In the genomic region with DNA sequence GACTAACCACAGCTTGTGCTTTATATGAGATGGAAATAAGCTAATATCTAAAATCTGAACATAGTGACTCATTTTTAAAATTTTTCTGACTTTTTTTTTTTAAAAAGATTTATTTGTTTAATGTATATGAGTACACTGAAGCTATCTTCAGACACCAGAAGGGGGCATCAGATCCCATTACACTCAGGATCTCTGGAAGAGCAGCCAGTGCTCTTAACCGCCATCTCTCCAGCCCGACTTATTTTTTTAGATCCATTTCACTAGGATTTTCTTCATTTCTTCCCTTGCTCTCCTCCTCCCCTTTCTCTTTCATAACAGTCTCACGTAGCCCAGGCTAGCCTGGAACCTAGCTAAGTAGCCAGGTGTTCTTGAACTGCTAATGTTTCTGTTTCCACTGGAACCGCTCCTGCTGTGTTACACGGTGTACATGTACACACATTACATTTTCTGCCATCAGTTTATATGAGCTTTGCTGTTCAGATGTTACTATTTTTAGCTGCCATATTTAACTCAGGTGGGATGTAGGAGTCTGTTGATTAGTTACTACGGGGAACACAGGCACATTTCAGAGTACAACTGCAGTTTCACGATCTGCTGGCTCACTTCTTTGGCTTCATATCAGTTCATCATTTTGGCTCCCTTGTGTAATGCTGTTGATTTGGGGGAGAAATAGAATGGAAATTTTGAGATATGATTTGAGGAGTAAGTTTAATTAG, we compare ENCODE assay signal across 25 mouse cellular contexts. TPM values are rescaled to one million over a fixed set of nuclear protein-coding genes. Genes with fewer than 3 reads are reported as not detected.
DNase-seq lines count a peak whose midpoint lies in the region; ATAC-seq and TF ChIP-seq lines count a peak whose summit lies in the region.
"Had no signal": no experiment of that assay in that cellular context is flagged by ENCODE, and none has a peak within 500 bp of the region (broad histone marks: within the 10 kb centered on the region; RNA-seq: fewer than 3 reads in every experiment).

No protein-coding gene starts in this region.

- no peaks in the 10 kb centered on the region for H3K27me3 ChIP-seq in forebrain, postnatal 0 days (ENCODE audit: insufficient read depth, low read length)
- H3K27me3 ChIP-seq in forebrain, embryonic 11.5 days (ENCODE audit: control insufficient read depth, insufficient read depth, low read length) = no peaks in the 10 kb centered on the region
- H3K27me3 ChIP-seq in hindbrain, postnatal 0 days (ENCODE audit: insufficient read depth, low read length) = no peaks in the 10 kb centered on the region
- H3K27me3 ChIP-seq in hindbrain, embryonic 12.5 days = no peaks in the 10 kb centered on the region
- H3K27me3 ChIP-seq in neural tube, embryonic 15.5 days (replicated peaks) = no peaks in the 10 kb centered on the region
- no peaks in the 10 kb centered on the region for H3K27me3 ChIP-seq in stomach, postnatal 0 days (ENCODE audit: control insufficient read depth, insufficient read depth, low read length)
- H3K27me3 ChIP-seq: midbrain, embryonic 13.5 days; Patski had no signal

- H3K9me3 ChIP-seq in forebrain, postnatal 0 days (ENCODE audit: low read length) = no peaks in the 10 kb centered on the region
- H3K9me3 ChIP-seq in forebrain, embryonic 11.5 days (ENCODE audit: control insufficient read depth, low read length) = no peaks in the 10 kb centered on the region
- no peaks in the 10 kb centered on the region for H3K9me3 ChIP-seq in hindbrain, postnatal 0 days (ENCODE audit: low read length)
- H3K9me3 ChIP-seq in hindbrain, embryonic 12.5 days (replicated peaks) = no peaks in the 10 kb centered on the region
- H3K9me3 ChIP-seq in neural tube, embryonic 15.5 days (replicated peaks) = no peaks in the 10 kb centered on the region
- no peaks in the 10 kb centered on the region for H3K9me3 ChIP-seq in stomach, postnatal 0 days (ENCODE audit: control insufficient read depth, low read length)
- H3K9me3 ChIP-seq: midbrain, embryonic 13.5 days had no signal

- no peak overlapping the region for H3K4me3 ChIP-seq in forebrain, postnatal 0 days (ENCODE audit: low read depth, low read length)
- H3K4me3 ChIP-seq in forebrain, embryonic 11.5 days (ENCODE audit: low read depth, low read length) = no peak overlapping the region
- H3K4me3 ChIP-seq in hindbrain, postnatal 0 days (ENCODE audit: low read length) = no peak overlapping the region
- H3K4me3 ChIP-seq in hindbrain, embryonic 12.5 days = no peak overlapping the region
- no peak overlapping the region for H3K4me3 ChIP-seq in neural tube, embryonic 15.5 days (replicated peaks)
- H3K4me3 ChIP-seq in stomach, postnatal 0 days (ENCODE audit: low read depth, low read length) = no peak overlapping the region
- H3K4me3 ChIP-seq: midbrain, embryonic 13.5 days had no signal

- no peak for TF ChIP-seq CTCF in forebrain, postnatal 0 days (IDR thresholded peaks at IDR 0.05; ENCODE audit: low read depth)
- TF ChIP-seq CTCF in hindbrain, postnatal 0 days (IDR thresholded peaks at IDR 0.05; ENCODE audit: low read depth) = peak; percentile 31
- TF ChIP-seq CTCF in stomach, postnatal 0 days (IDR thresholded peaks at IDR 0.05; ENCODE audit: low read depth) = 0 out of 2 replicates have a peak, but pooled peaks have one; percentile 25

- no peaks in the 10 kb centered on the region for H3K4me1 ChIP-seq in forebrain, postnatal 0 days (ENCODE audit: insufficient read depth)
- H3K4me1 ChIP-seq in forebrain, embryonic 11.5 days (replicated peaks; ENCODE audit: control insufficient read depth, insufficient read depth, low read length) = no peaks in the 10 kb centered on the region
- no peaks in the 10 kb centered on the region for H3K4me1 ChIP-seq in hindbrain, postnatal 0 days (ENCODE audit: insufficient read depth, low read length)
- no peaks in the 10 kb centered on the region for H3K4me1 ChIP-seq in hindbrain, embryonic 12.5 days
- H3K4me1 ChIP-seq in neural tube, embryonic 15.5 days = 0 out of 2 replicates have a peak, but pooled peaks cover 2% of the 10 kb centered on the region
- no peaks in the 10 kb centered on the region for H3K4me1 ChIP-seq in stomach, postnatal 0 days (replicated peaks; ENCODE audit: control insufficient read depth, insufficient read depth)
- H3K4me1 ChIP-seq: midbrain, embryonic 13.5 days had no signal

- no peak overlapping the region for H3K9ac ChIP-seq in forebrain, postnatal 0 days
- H3K9ac ChIP-seq in forebrain, embryonic 11.5 days (ENCODE audit: low read length) = no peak overlapping the region
- H3K9ac ChIP-seq in hindbrain, postnatal 0 days (replicated peaks; ENCODE audit: low read length) = no peak overlapping the region
- H3K9ac ChIP-seq in hindbrain, embryonic 12.5 days = no peak overlapping the region
- no peak overlapping the region for H3K9ac ChIP-seq in neural tube, embryonic 15.5 days (replicated peaks)
- H3K9ac ChIP-seq in stomach, postnatal 0 days (ENCODE audit: low read length) = no peak overlapping the region
- H3K9ac ChIP-seq: midbrain, embryonic 13.5 days had no signal

- no peaks in the 10 kb centered on the region for H3K36me3 ChIP-seq in forebrain, postnatal 0 days (ENCODE audit: insufficient read depth)
- H3K36me3 ChIP-seq in forebrain, embryonic 11.5 days (ENCODE audit: control insufficient read depth, insufficient read depth, low read length) = no peaks in the 10 kb centered on the region
- H3K36me3 ChIP-seq in hindbrain, postnatal 0 days (ENCODE audit: insufficient read depth, low read length) = no peaks in the 10 kb centered on the region
- H3K36me3 ChIP-seq in hindbrain, embryonic 12.5 days = no peaks in the 10 kb centered on the region
- H3K36me3 ChIP-seq in neural tube, embryonic 15.5 days = no peaks in the 10 kb centered on the region
- H3K36me3 ChIP-seq in stomach, postnatal 0 days (ENCODE audit: control insufficient read depth, insufficient read depth, low read length) = no peaks in the 10 kb centered on the region
- H3K36me3 ChIP-seq: midbrain, embryonic 13.5 days had no signal

- 65% methylated on average over 7 of the region's 7 CpGs for WGBS in forebrain, postnatal 0 days
- WGBS in forebrain, embryonic 11.5 days = 80% methylated on average over 7 of the region's 7 CpGs
- 64% methylated on average over 7 of the region's 7 CpGs for WGBS in hindbrain, postnatal 0 days
- 82% methylated on average over 7 of the region's 7 CpGs for WGBS in hindbrain, embryonic 12.5 days
- WGBS in neural tube, embryonic 15.5 days = 60% methylated on average over 7 of the region's 7 CpGs
- 70% methylated on average over 7 of the region's 7 CpGs for WGBS in stomach, postnatal 0 days

- H3K27ac ChIP-seq in forebrain, postnatal 0 days (ENCODE audit: low read depth, low read length) = no peak overlapping the region
- no peak overlapping the region for H3K27ac ChIP-seq in forebrain, embryonic 11.5 days (ENCODE audit: low read depth, low read length)
- no peak overlapping the region for H3K27ac ChIP-seq in hindbrain, postnatal 0 days
- no peak overlapping the region for H3K27ac ChIP-seq in hindbrain, embryonic 12.5 days
- 0 out of 2 replicates have a peak overlapping the region, but pooled peaks have one; percentile 48 for H3K27ac ChIP-seq in neural tube, embryonic 15.5 days (replicated peaks)
- H3K27ac ChIP-seq in stomach, postnatal 0 days (replicated peaks) = no peak overlapping the region
- H3K27ac ChIP-seq: macrophage; midbrain, embryonic 13.5 days had no signal

- ATAC-seq in forebrain, postnatal 0 days = peak; percentile 43; the same call in 1 of the 2 replicates
- no peak for ATAC-seq in forebrain, embryonic 11.5 days (replicated peaks; ENCODE audit: low FRiP score)
- ATAC-seq in hindbrain, postnatal 0 days = no peak
- no peak for ATAC-seq in hindbrain, embryonic 12.5 days (ENCODE audit: low FRiP score)
- peak; percentile 69 for ATAC-seq in neural tube, embryonic 15.5 days (ENCODE audit: low FRiP score)
- ATAC-seq in stomach, postnatal 0 days (ENCODE audit: low FRiP score, low TSS enrichment) = no peak
- ATAC-seq: activated CD4-positive, CD25-positive, alpha-beta regulatory T cell, adult 4 months; forebrain, embryonic 16.5 days; intestine, embryonic 16.5 days; midbrain, embryonic 13.5 days; Patski had no signal

- H3K4me2 ChIP-seq in forebrain, postnatal 0 days (ENCODE audit: low read depth) = no peak overlapping the region
- no peak overlapping the region for H3K4me2 ChIP-seq in forebrain, embryonic 11.5 days (ENCODE audit: low read depth, low read length, severe bottlenecking)
- no peak overlapping the region for H3K4me2 ChIP-seq in hindbrain, postnatal 0 days (ENCODE audit: low read depth, low read length)
- H3K4me2 ChIP-seq in hindbrain, embryonic 12.5 days (replicated peaks) = no peak overlapping the region
- no peak overlapping the region for H3K4me2 ChIP-seq in neural tube, embryonic 15.5 days
- no peak overlapping the region for H3K4me2 ChIP-seq in stomach, postnatal 0 days (replicated peaks; ENCODE audit: low read depth)
- H3K4me2 ChIP-seq: heart, embryonic 11.5 days; midbrain, embryonic 13.5 days had no signal

- no peak for TF ChIP-seq EP300 in stomach, postnatal 0 days (optimal IDR thresholded peaks at IDR 0.05)

- peak; percentile 21 for DNase-seq in forebrain, postnatal 0 days
- no peak for DNase-seq in forebrain, embryonic 11.5 days (ENCODE audit: low spot score)
- DNase-seq in hindbrain, postnatal 0 days (ENCODE audit: low spot score) = peak; percentile 39
- DNase-seq in neural tube, embryonic 10.5 days (ENCODE audit: extremely low spot score, low spot score) = no peak
- no peak for DNase-seq in stomach, postnatal 0 days (ENCODE audit: low spot score)
- DNase-seq in cerebellum, adult 9-10 months = no peak
- DNase-seq: adrenal gland, postnatal 25 days; B cell, adult 2 months; cerebellum, adult 8-10 months; gastrocnemius, postnatal 10 days; heart, postnatal 14 days; right cerebral cortex, postnatal 14 days; thymus, postnatal 14 days had no signal

RNA-seq across cellular contexts. Expression of a gene that starts 18.7 kb away (rescaled TPM):
- 0.69 and 1.5 TPM in 2 replicates for total RNA-seq in forebrain, postnatal 0 days (2014; rRNA removed)
- 0.30 and 0.40 TPM in 2 replicates for polyA plus RNA-seq in forebrain, postnatal 0 days (2015; fragmentation: Nextera tagmentation; extraction: Ambion mirVana)
- 0.17 and 0.65 TPM in 2 replicates for polyA plus RNA-seq in forebrain, embryonic 11.5 days (2014; fragmentation: Nextera tagmentation; extraction: Ambion mirVana)
- 0.89 and 1.7 TPM in 2 replicates for total RNA-seq in hindbrain, postnatal 0 days (2014; rRNA removed)
- 0.79 and 0.89 TPM in 2 replicates for polyA plus RNA-seq in hindbrain, postnatal 0 days (2015; fragmentation: Nextera tagmentation; extraction: Ambion mirVana)
- 0.35 and 0.70 TPM in 2 replicates for polyA plus RNA-seq in hindbrain, embryonic 12.5 days (2016; fragmentation: Nextera tagmentation; extraction: Ambion mirVana)
- 1.00 and 1.0 TPM in 2 replicates for polyA plus RNA-seq in neural tube, embryonic 15.5 days (2015; fragmentation: Nextera tagmentation; extraction: Ambion mirVana)
- 0.04 and 0.06 TPM in 2 replicates for polyA plus RNA-seq in stomach, postnatal 0 days (2015; fragmentation: Nextera tagmentation; extraction: Ambion mirVana)
- total RNA-seq: gastrocnemius, postnatal 10 days; heart, postnatal 14 days had no signal
- polyA plus RNA-seq: activated CD4-positive, CD25-positive, alpha-beta regulatory T cell, adult 4 months; liver, embryonic 16.5 days; macrophage; Patski had no signal

RNA-seq across cellular contexts. Expression of a gene that starts 19.9 kb away (rescaled TPM):
- total RNA-seq in forebrain, postnatal 0 days (2014; rRNA removed) = 1.1 TPM in 1 of 2 replicates, not detected in the other
- 0.34 TPM in 1 of 2 replicates, not detected in the other for polyA plus RNA-seq in forebrain, postnatal 0 days (2015; fragmentation: Nextera tagmentation; extraction: Ambion mirVana)
- not detected in 2 replicates for polyA plus RNA-seq in forebrain, embryonic 11.5 days (2014; fragmentation: Nextera tagmentation; extraction: Ambion mirVana)
- not detected in 2 replicates for total RNA-seq in hindbrain, postnatal 0 days (2014; rRNA removed)
- 0.49 and 0.91 TPM in 2 replicates for polyA plus RNA-seq in hindbrain, postnatal 0 days (2015; fragmentation: Nextera tagmentation; extraction: Ambion mirVana)
- 0.48 TPM in 1 of 2 replicates, not detected in the other for polyA plus RNA-seq in hindbrain, embryonic 12.5 days (2016; fragmentation: Nextera tagmentation; extraction: Ambion mirVana)
- polyA plus RNA-seq in neural tube, embryonic 15.5 days (2015; fragmentation: Nextera tagmentation; extraction: Ambion mirVana) = 0.82 and 0.83 TPM in 2 replicates
- polyA plus RNA-seq in stomach, postnatal 0 days (2015; fragmentation: Nextera tagmentation; extraction: Ambion mirVana) = 2.7 and 2.8 TPM in 2 replicates
- total RNA-seq: gastrocnemius, postnatal 10 days; heart, postnatal 14 days; layer of hippocampus, postnatal 10 days; left cerebral cortex, postnatal 14 days had no signal
- polyA plus RNA-seq: activated CD4-positive, CD25-positive, alpha-beta regulatory T cell, adult 4 months; heart, embryonic 11.5 days; intestine, embryonic 16.5 days; liver, embryonic 16.5 days; macrophage; Patski had no signal

RNA-seq across cellular contexts. Expression of a gene that starts 42.0 kb away (rescaled TPM):
- 90.6 and 96.9 TPM in 2 replicates for total RNA-seq in forebrain, postnatal 0 days (2014; rRNA removed)
- 152 and 154 TPM in 2 replicates for polyA plus RNA-seq in forebrain, postnatal 0 days (2015; fragmentation: Nextera tagmentation; extraction: Ambion mirVana)
- 146 and 147 TPM in 2 replicates for polyA plus RNA-seq in forebrain, embryonic 11.5 days (2014; fragmentation: Nextera tagmentation; extraction: Ambion mirVana)
- 72.8 and 75.5 TPM in 2 replicates for total RNA-seq in hindbrain, postnatal 0 days (2014; rRNA removed)
- polyA plus RNA-seq in hindbrain, postnatal 0 days (2015; fragmentation: Nextera tagmentation; extraction: Ambion mirVana) = 123 and 129 TPM in 2 replicates
- polyA plus RNA-seq in hindbrain, embryonic 12.5 days (2016; fragmentation: Nextera tagmentation; extraction: Ambion mirVana) = 120 and 129 TPM in 2 replicates
- polyA plus RNA-seq in neural tube, embryonic 15.5 days (2015; fragmentation: Nextera tagmentation; extraction: Ambion mirVana) = 160 and 161 TPM in 2 replicates
- 77.8 and 81.5 TPM in 2 replicates for polyA plus RNA-seq in stomach, postnatal 0 days (2015; fragmentation: Nextera tagmentation; extraction: Ambion mirVana)

Comparison
In these comparisons a context has a peak if more than half of its experiments do, and no peak if none do; other contexts are left out.
1. ATAC-seq: peak in forebrain, postnatal 0 days (single experiment) and neural tube, embryonic 15.5 days (single experiment); none in forebrain, embryonic 11.5 days (single experiment), hindbrain, postnatal 0 days (single experiment), hindbrain, embryonic 12.5 days (single experiment) and stomach, postnatal 0 days (single experiment).
2. DNase-seq: peak in forebrain, postnatal 0 days (single experiment) and hindbrain, postnatal 0 days (single experiment); none in forebrain, embryonic 11.5 days (single experiment), neural tube, embryonic 10.5 days (single experiment), stomach, postnatal 0 days (single experiment) and cerebellum, adult 9-10 months (single experiment).